Mouse (Mus musculus) intestine, embryonic 16.5 days (tissue): ENCODE results near the gene Ncapd3. TPM values are rescaled to one million over a fixed set of nuclear protein-coding genes. Genes with fewer than 3 reads are reported as not detected.

ENCODE experiments used
- ATAC-seq: fragments of 200-750 bp; cut with Nextera tagmentation; 2 replicates; pipeline ENCODE4 v1.8.0; 2017; ENCODE audit warnings: moderate TSS enrichment, moderate library complexity
- H3K27ac ChIP-seq: fragments of 300-500 bp; sonication (generic); 2 replicates; pipeline ENCODE4 v1.5.1; 2014; ENCODE audit warnings: mild to moderate bottlenecking, low read length
- H3K27me3 ChIP-seq: fragments of 300-500 bp; sonication (generic); replicated peaks from 2 replicates; pipeline ENCODE4 v1.6.1; 2014; ENCODE audit warnings: low read length, control low read depth, mixed read lengths; ENCODE audit not compliant: control insufficient read depth, insufficient read depth
- H3K36me3 ChIP-seq: fragments of 300-500 bp; sonication (generic); 2 replicates; pipeline ENCODE4 v1.6.1; 2014; ENCODE audit warnings: low read length, control low read depth; ENCODE audit not compliant: control insufficient read depth, insufficient read depth
- H3K4me1 ChIP-seq: fragments of 300-500 bp; sonication (generic); 2 replicates; pipeline ENCODE4 v1.6.1; 2014; ENCODE audit warnings: low read length, control low read depth, mixed read lengths; ENCODE audit not compliant: control insufficient read depth, insufficient read depth
- H3K4me2 ChIP-seq: fragments of 300-500 bp; sonication (generic); 2 replicates; pipeline ENCODE4 v1.6.1; 2014; ENCODE audit warnings: low read depth, low read length, control low read depth
- H3K4me3 ChIP-seq: fragments of 300-500 bp; sonication (generic); 2 replicates; pipeline ENCODE4 v1.5.1; 2014; ENCODE audit warnings: mild to moderate bottlenecking, low read length
- H3K9ac ChIP-seq: fragments of 300-500 bp; sonication (generic); 2 replicates; pipeline ENCODE4 v1.6.1; 2014; ENCODE audit warnings: low read depth, low read length
- H3K9me3 ChIP-seq: fragments of 300-500 bp; sonication (generic); 2 replicates; pipeline ENCODE4 v1.6.1; 2016; ENCODE audit warnings: low read length, control low read depth; ENCODE audit not compliant: control insufficient read depth
- WGBS: fragments of 180-500 bp; shearing (Covaris S2); extraction: QIAGEN DNeasy Blood & Tissue Kit; methylation state at CpG from one replicate; pipeline ENCODE4 v1.1.7; 2014; 5-methylcytosine and 5-hydroxymethylcytosine counted together
- polyA plus RNA-seq: library from polyadenylated mRNA; unstranded; fragments of >200 nt; fragmentation: Nextera tagmentation; extraction: Ambion mirVana; gene quantifications from 2 replicates; pipeline ENCODE4 v1.2.1, GENCODE M21; 2015

The Ncapd3 gene
- polyA plus RNA-seq, 1 experiment from 2014 or later = 20.9 TPM

DNA sequence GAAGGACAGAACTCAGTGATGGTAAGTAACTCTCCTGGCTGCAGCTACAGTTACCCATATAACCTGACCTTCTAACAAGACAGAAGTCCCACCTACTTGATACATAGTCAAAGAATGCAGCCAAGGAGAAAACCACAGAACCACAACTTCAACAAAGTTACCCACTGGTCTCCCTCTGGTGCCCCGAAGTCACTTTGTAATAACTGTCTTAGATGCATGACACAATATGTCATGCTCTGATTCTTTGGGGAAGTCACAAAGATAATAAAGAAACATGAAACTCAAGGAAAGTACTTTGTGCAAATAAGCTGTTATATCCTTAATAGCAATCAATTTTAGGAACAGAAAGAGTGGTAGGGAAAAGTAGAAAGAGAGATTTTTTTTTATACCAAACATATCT, 3.3 kb upstream of the Ncapd3 start:
- Histone ChIP-seq H3K4me3 (no peak overlapping the region), H3K9me3 (no peaks in the 10 kb centered on the region), H3K27ac (no peak overlapping the region), H3K27me3 (no peaks in the 10 kb centered on the region), H3K4me2 (no peak overlapping the region), H3K36me3 (peaks cover 2% of the 10 kb centered on the region; the same call in 1 of the 2 replicates), H3K4me1 (peaks cover 27% of the 10 kb centered on the region), H3K9ac (no peak overlapping the region)
- no peak for ATAC-seq
- 64% methylated on average over 1 of the region's 1 CpGs for WGBS

DNA sequence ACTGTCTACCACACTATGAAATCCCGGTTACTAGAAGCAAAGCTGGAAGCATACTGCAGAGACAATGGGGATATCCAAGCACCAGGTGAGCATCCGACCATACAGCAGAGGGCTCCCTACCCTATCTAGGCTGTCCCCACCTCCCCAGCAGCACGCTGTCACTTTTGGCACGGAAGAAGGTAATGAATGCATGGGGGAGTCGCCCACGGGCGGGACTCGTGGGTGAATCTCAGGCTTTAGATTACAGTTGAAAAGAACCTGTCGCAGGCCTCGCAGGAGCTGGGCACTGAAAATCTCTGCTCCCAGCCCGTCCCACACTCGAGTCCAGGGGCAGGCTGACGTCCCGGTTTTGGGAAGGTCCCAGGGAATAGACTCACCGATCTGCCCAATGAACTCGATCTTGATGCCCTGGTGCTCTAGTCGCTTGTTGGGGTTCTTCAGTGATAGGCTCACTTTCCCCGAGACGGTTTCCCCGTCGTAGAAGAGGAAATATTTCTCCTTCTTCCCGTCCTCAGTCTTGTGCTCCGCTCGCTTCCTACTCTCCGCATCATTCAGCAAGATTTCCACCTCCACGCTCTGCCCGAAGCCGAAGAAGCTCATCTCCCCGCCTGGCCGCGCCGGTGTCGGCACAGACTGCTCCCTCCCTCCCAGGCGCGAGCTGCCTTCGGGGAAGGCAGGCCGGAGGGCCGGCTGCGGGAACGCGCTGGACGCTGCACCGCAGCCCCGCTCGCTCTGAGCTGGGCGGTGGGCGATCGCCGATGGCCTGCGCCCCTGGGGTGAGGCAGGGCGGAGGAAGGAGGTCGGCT, 750 bp upstream of the Ncapd3 start:
- Histone ChIP-seq H3K9me3 (no peaks in the 10 kb centered on the region), H3K4me1 (peaks cover 34% of the 10 kb centered on the region), H3K27me3 (no peaks in the 10 kb centered on the region), H3K4me2 (peak overlapping the region; percentile 86), H3K9ac (peak overlapping the region; percentile 96), H3K36me3 (no peaks in the 10 kb centered on the region; the same call in 1 of the 2 replicates), H3K27ac (peak overlapping the region; percentile 90), H3K4me3 (peak overlapping the region; percentile 98)
- under 1% methylated on average over 52 of the region's 52 CpGs for WGBS
- peak; percentile 37 for ATAC-seq

DNA sequence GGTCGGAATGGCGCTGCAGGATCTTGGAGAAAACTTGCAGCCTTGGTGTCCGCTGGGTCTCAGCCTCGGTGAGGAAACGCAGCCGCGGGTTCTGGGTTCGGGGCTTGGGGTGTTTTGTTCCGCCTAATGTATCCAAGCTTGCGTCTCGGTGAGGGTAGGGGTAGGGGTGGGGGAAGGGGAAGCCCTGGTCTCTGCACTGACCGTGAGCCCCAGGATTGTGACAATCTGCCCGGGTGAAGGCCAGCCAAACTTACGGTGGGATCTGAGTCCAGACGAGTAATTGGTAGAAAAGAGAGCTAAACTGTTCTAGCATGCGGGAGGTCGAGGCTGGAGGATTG, 757 bp downstream of the Ncapd3 start:
- ATAC-seq = peak; percentile 47
- H3K4me3 ChIP-seq = peak overlapping the region; percentile 98
- H3K9me3 ChIP-seq = no peaks in the 10 kb centered on the region
- H3K4me1 ChIP-seq = peaks cover 34% of the 10 kb centered on the region
- no peaks in the 10 kb centered on the region for H3K27me3 ChIP-seq
- H3K27ac ChIP-seq = peak overlapping the region; percentile 26; the same call in 1 of the 2 replicates
- peak overlapping the region; percentile 71 for H3K4me2 ChIP-seq
- WGBS = under 1% methylated on average over 17 of the region's 17 CpGs
- H3K36me3 ChIP-seq = no peaks in the 10 kb centered on the region
- H3K9ac ChIP-seq = peak overlapping the region; percentile 96

DNA sequence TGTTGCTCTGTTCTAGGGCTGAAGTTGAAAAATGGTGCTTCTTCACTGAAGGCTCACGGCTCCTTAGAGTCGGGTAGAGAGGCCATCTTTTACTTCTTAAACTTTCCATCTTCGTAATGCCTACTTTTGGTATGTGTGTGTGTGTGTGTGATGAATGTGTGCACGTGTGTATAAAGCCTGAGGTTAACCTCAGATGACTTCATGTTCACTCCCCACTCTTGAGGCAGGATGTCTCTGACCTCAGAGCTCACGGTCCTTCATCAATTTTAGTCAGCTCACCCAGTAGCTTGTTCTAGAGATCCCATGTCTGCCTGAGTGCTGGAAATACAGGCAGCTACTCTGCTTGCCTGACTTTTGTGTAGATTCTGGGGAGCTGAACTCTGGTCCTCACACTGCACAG, 13.9 kb downstream of the Ncapd3 start:
- Histone ChIP-seq H3K27ac (no peak overlapping the region), H3K9ac (no peak overlapping the region), H3K4me2 (no peak overlapping the region), H3K36me3 (peaks cover 11% of the 10 kb centered on the region; the same call in 1 of the 2 replicates), H3K9me3 (no peaks in the 10 kb centered on the region), H3K4me3 (no peak overlapping the region), H3K27me3 (no peaks in the 10 kb centered on the region), H3K4me1 (no peaks in the 10 kb centered on the region)
- no peak for ATAC-seq
- WGBS = 91% methylated on average over 5 of the region's 5 CpGs

DNA sequence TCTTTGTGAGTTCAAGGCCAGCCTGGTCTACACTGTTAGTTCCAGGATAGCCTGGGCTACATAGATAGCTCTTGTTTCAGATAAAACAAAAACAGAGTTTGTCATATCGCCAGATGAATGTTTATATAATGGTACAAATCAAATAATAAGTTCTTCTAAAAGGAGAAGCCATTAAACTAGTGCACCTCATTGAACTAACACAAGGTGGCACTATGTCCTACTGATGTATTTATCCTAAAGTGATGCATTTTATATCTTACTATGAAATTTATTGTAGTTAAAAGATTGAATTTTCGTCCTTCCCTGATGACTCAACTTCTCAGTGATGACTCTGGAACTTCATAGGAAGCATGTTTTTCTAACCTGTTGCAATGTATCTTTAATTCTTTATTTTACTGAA, 19.5 kb downstream of the Ncapd3 start:
- Histone ChIP-seq H3K27me3 (no peaks in the 10 kb centered on the region), H3K4me2 (no peak overlapping the region), H3K27ac (no peak overlapping the region), H3K36me3 (peaks cover 7% of the 10 kb centered on the region; the same call in 1 of the 2 replicates), H3K9ac (no peak overlapping the region), H3K4me1 (no peaks in the 10 kb centered on the region), H3K4me3 (no peak overlapping the region), H3K9me3 (no peaks in the 10 kb centered on the region)
- ATAC-seq = no peak
- 83% methylated on average over 2 of the region's 2 CpGs for WGBS

DNA sequence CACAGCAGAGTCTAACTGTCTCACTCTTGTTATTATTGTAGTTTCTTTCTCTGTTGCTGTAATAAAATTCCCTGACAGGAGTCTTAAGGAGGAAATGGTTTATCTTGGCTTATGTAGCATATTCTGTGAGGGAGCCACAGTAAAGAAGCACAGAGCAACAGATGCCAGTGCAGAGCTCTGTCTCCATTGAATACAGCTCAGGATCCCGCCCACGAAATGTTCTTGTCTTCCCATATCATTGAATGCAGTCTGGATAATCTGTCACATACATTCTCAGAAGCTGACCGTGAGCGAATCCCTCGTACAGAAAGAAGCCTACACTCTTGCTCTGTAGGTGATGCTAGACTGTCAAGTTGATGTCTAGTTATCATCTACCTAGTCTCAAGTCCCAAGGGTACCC, 28.4 kb downstream of the Ncapd3 start:
- H3K4me2 ChIP-seq = no peak overlapping the region
- WGBS = 92% methylated on average over 5 of the region's 5 CpGs
- no peak overlapping the region for H3K27ac ChIP-seq
- no peaks in the 10 kb centered on the region for H3K9me3 ChIP-seq
- no peak overlapping the region for H3K9ac ChIP-seq
- no peaks in the 10 kb centered on the region for H3K27me3 ChIP-seq
- no peak overlapping the region for H3K4me3 ChIP-seq
- peaks cover 3% of the 10 kb centered on the region; the same call in 1 of the 2 replicates for H3K36me3 ChIP-seq
- ATAC-seq = no peak
- H3K4me1 ChIP-seq = no peaks in the 10 kb centered on the region

DNA sequence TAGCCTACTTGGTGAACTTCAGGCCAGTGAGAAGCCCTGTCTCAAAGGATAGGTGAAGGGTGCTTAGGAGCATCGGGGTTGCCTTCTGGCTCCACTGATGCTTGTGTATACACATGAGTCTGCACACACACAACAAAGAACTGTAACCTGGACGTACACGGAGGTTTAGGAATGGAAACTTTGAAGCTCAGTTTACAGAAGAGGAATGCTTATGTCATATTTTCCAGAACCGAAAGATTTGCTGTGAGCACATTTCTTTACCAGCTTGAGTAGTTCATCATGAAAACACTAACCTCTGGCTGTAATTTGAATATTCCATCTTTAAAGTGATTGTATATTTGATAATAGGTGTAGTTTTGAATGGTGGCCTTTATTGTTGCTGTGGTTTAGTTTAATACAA, 40.9 kb downstream of the Ncapd3 start:
- 78% methylated on average over 4 of the region's 4 CpGs for WGBS
- H3K4me1 ChIP-seq = no peaks in the 10 kb centered on the region
- no peak overlapping the region for H3K4me3 ChIP-seq

DNA sequence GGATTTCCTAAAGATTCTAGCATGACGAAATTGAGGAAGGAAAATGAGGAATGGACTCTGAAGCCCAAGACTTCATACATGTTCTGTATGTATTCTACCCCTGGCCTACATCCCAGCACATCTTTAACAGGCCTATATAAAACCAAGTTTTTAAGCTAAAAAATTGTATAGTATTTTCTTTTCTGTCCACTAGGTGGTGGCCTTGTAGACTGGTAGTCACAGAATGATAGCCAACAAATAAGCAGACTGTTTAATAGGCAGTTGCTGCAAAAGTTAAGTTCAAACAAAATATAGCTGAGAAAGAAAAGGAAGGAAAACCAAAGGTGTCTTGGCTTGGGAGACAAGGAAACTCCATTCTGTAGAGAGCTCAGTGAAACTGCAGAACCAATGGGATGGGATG, 44.7 kb downstream of the Ncapd3 start:
- no peaks in the 10 kb centered on the region for H3K27me3 ChIP-seq
- H3K9me3 ChIP-seq = no peaks in the 10 kb centered on the region
- WGBS = 75% methylated on average over 1 of the region's 1 CpGs
- no peaks in the 10 kb centered on the region for H3K4me1 ChIP-seq
- no peak overlapping the region for H3K9ac ChIP-seq
- H3K27ac ChIP-seq = no peak overlapping the region
- H3K36me3 ChIP-seq = peaks cover 12% of the 10 kb centered on the region
- H3K4me3 ChIP-seq = no peak overlapping the region
- ATAC-seq = no peak
- H3K4me2 ChIP-seq = no peak overlapping the region

More for the DNA sequence above, 40.9 kb downstream of the Ncapd3 start:
- Histone ChIP-seq H3K9me3 (no peaks in the 10 kb centered on the region), H3K27ac (no peak overlapping the region), H3K27me3 (no peaks in the 10 kb centered on the region), H3K36me3 (peaks cover 16% of the 10 kb centered on the region), H3K9ac (no peak overlapping the region), H3K4me2 (no peak overlapping the region)
- ATAC-seq = no peak

DNA sequence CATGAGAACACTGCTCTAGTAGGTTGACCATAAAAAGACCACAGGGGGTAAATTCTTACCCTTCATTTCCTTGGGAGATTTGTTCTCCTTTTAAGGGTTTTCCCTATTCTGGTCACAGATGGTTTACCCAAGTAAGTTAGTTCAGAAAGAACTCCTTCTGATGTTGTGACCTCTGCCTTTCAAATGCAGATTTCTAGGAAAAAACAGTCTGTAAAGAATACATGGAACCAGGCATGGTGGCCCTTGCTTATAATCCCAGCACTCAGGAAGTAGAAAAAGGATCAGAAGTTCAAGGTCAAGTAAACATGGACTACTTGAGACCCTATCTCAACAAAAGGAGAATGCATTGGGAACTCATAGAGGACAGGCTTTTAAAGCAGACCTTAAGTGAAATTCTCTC, 45.8 kb downstream of the Ncapd3 start:
- H3K27ac ChIP-seq = no peak overlapping the region
- no peaks in the 10 kb centered on the region for H3K27me3 ChIP-seq
- ATAC-seq = no peak
- no peaks in the 10 kb centered on the region for H3K4me1 ChIP-seq
- no peak overlapping the region for H3K4me2 ChIP-seq
- H3K9ac ChIP-seq = no peak overlapping the region
- H3K4me3 ChIP-seq = no peak overlapping the region
- H3K36me3 ChIP-seq = peaks cover under 1% of the 10 kb centered on the region; the same call in 1 of the 2 replicates
- H3K9me3 ChIP-seq = no peaks in the 10 kb centered on the region

DNA sequence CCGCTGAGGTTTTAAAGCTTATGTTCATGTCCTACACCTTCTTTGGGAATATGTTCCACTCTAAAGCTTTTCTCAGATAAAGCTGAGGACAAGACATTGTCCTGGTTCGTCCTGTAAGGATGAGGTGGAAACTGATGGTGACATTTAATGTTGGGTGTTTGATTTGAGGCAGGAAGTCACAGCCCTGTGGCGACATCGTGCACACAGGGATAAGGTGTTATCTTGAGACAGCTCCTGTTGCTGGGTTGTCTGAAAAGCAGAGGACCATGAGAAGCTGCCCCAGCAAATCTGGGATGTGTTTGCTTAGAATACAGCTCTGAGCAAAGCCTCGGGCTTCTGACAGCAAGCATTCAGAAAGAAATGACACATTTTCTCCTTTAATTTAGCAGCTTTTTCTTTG, 56.3 kb downstream of the Ncapd3 start:
- 83% methylated on average over 5 of the region's 5 CpGs for WGBS
- Histone ChIP-seq H3K27me3 (no peaks in the 10 kb centered on the region), H3K4me3 (no peak overlapping the region), H3K4me1 (no peaks in the 10 kb centered on the region), H3K9me3 (no peaks in the 10 kb centered on the region), H3K9ac (no peak overlapping the region), H3K36me3 (peaks cover 25% of the 10 kb centered on the region), H3K27ac (no peak overlapping the region), H3K4me2 (no peak overlapping the region)
- ATAC-seq = no peak
